Mouse (Mus musculus) midbrain, embryonic 16.5 days (tissue): Measurements from ENCODE around the gene 4930539E08Rik. TPM values are rescaled to one million over a fixed set of nuclear protein-coding genes. Genes with fewer than 3 reads are reported as not detected.

Source experiments
- polyA plus RNA-seq: library from polyadenylated mRNA; unstranded; fragments of >200 nt; fragmentation: Nextera tagmentation; extraction: Ambion mirVana; gene quantifications from 2 replicates; pipeline ENCODE4 v1.2.1, GENCODE M21; 2015

Gene 4930539E08Rik
- polyA plus RNA-seq, 1 experiment from 2014 or later = 4.0 TPM

Other genes with a start within 250 kb of the 4930539E08Rik start
- 1.6 and 2.1 TPM in 2 replicates for gene Slc26a8, start 225.1 kb downstream of the 4930539E08Rik start, polyA plus RNA-seq
- 23.2 TPM in 2 replicates for gene Mapk14, start 224.0 kb downstream of the 4930539E08Rik start, polyA plus RNA-seq
- 2.3 and 3.2 TPM in 2 replicates for gene AC170998.1, start 189.2 kb downstream of the 4930539E08Rik start, polyA plus RNA-seq
- gene Mapk13, start 146.0 kb downstream of the 4930539E08Rik start, polyA plus RNA-seq = 0.82 and 0.85 TPM in 2 replicates
- 5.3 and 8.5 TPM in 2 replicates for gene Brpf3, start 114.2 kb downstream of the 4930539E08Rik start, polyA plus RNA-seq
- 0.06 TPM in 1 of 2 replicates, not detected in the other for gene Pnpla1, start 56.9 kb downstream of the 4930539E08Rik start, polyA plus RNA-seq
- gene Pxt1, start 28.5 kb upstream of the 4930539E08Rik start, polyA plus RNA-seq = not detected in 2 replicates
- gene Kctd20, start 36.6 kb upstream of the 4930539E08Rik start, polyA plus RNA-seq = 92.4 and 93.4 TPM in 2 replicates
- 83.1 and 90.9 TPM in 2 replicates for gene Stk38, start 92.7 kb upstream of the 4930539E08Rik start, polyA plus RNA-seq
- 425 and 475 TPM in 2 replicates for gene Srsf3, start 117.3 kb upstream of the 4930539E08Rik start, polyA plus RNA-seq
- gene Cdkn1a, start 175.7 kb upstream of the 4930539E08Rik start, polyA plus RNA-seq = 115 and 148 TPM in 2 replicates
- 0.08 and 0.17 TPM in 2 replicates for gene Rab44, start 198.8 kb upstream of the 4930539E08Rik start, polyA plus RNA-seq